Mouse (Mus musculus) midbrain, embryonic 14.5 days (tissue): ENCODE data around the gene Pcx. TPM values are rescaled to one million over a fixed set of nuclear protein-coding genes. Genes with fewer than 3 reads are reported as not detected.

Experiments
- ATAC-seq: fragments of 200-750 bp; cut with Nextera tagmentation; 2 replicates; pipeline ENCODE4 v1.8.0; 2017; ENCODE audit warnings: moderate number of reproducible peaks, moderate library complexity; ENCODE audit not compliant: low FRiP score, low TSS enrichment
- DNase-seq: peaks from one replicate; pipeline ENCODE4 v3.0.0-alpha.2; 2015
- H3K27ac ChIP-seq: fragments of 300-500 bp; sonication (generic); replicated peaks from 2 replicates; pipeline ENCODE4 v1.5.1; 2014; ENCODE audit warnings: mild to moderate bottlenecking, low read depth, low read length, moderate library complexity
- H3K27me3 ChIP-seq: fragments of 300-500 bp; sonication (generic); 2 replicates; pipeline ENCODE4 v1.6.1; 2014; ENCODE audit warnings: low read length, control low read depth, mixed read lengths; ENCODE audit not compliant: control insufficient read depth, insufficient read depth
- H3K36me3 ChIP-seq: fragments of 300-500 bp; sonication (generic); 2 replicates; pipeline ENCODE4 v1.6.1; 2014; ENCODE audit warnings: low read length, control low read depth; ENCODE audit not compliant: control insufficient read depth, insufficient read depth
- H3K4me1 ChIP-seq: fragments of 300-500 bp; sonication (generic); 2 replicates; pipeline ENCODE4 v1.6.1; 2014; ENCODE audit warnings: mild to moderate bottlenecking, antibody characterized with exemption, low read length, control low read depth; ENCODE audit not compliant: control insufficient read depth, insufficient read depth
- H3K4me2 ChIP-seq: fragments of 300-500 bp; sonication (generic); 2 replicates; pipeline ENCODE4 v1.6.1; 2014; ENCODE audit warnings: mild to moderate bottlenecking, low read length, moderate library complexity
- H3K4me3 ChIP-seq: fragments of 300-500 bp; sonication (generic); replicated peaks from 2 replicates; pipeline ENCODE4 v1.5.1; 2014; ENCODE audit warnings: low read depth, low read length
- H3K9ac ChIP-seq: fragments of 300-500 bp; sonication (generic); replicated peaks from 2 replicates; pipeline ENCODE4 v1.6.1; 2014; ENCODE audit warnings: mild to moderate bottlenecking, low read length, moderate library complexity
- H3K9me3 ChIP-seq: fragments of 300-500 bp; sonication (generic); 2 replicates; pipeline ENCODE4 v1.6.1; 2016; ENCODE audit warnings: low read length, control low read depth, mixed read lengths; ENCODE audit not compliant: control insufficient read depth
- WGBS: fragments of 180-500 bp; shearing (Covaris S2); extraction: QIAGEN DNeasy Blood & Tissue Kit; methylation state at CpG from one replicate; pipeline ENCODE4 v1.1.7; 2014; 5-methylcytosine and 5-hydroxymethylcytosine counted together
- polyA plus RNA-seq: library from polyadenylated mRNA; unstranded; fragments of >200 nt; fragmentation: Nextera tagmentation; extraction: Ambion mirVana; gene quantifications from 2 replicates; pipeline ENCODE4 v1.2.1, GENCODE M21; 2014

Pcx gene
- polyA plus RNA-seq, 1 experiment from 2014 or later: 20.5 TPM

GRCm38 (mm10) chr19:4492526-4493296 lies 17.6 kb upstream of the Pcx start:
- Histone ChIP-seq H3K4me1 (no peaks in the 10 kb centered on the region), H3K9ac (0 out of 2 replicates have a peak overlapping the region, but pooled peaks have one; percentile 6), H3K36me3 (no peaks in the 10 kb centered on the region), H3K27me3 (no peaks in the 10 kb centered on the region), H3K4me2 (no peak overlapping the region), H3K27ac (no peak overlapping the region), H3K9me3 (no peaks in the 10 kb centered on the region), H3K4me3 (no peak overlapping the region)
- DNase-seq: no peak
- 54% methylated on average over 9 of the region's 9 CpGs for WGBS
- no peak for ATAC-seq

- 72% methylated on average over 7 of the region's 7 CpGs for WGBS
- H3K9ac ChIP-seq: no peak overlapping the region
- no peak overlapping the region for H3K4me2 ChIP-seq
- no peaks in the 10 kb centered on the region for H3K36me3 ChIP-seq
- H3K4me1 ChIP-seq: no peaks in the 10 kb centered on the region
- H3K27ac ChIP-seq: no peak overlapping the region
- no peaks in the 10 kb centered on the region for H3K9me3 ChIP-seq
- no peak for ATAC-seq
- no peak for DNase-seq
- no peak overlapping the region for H3K4me3 ChIP-seq
- no peaks in the 10 kb centered on the region for H3K27me3 ChIP-seq
Measured at GRCm38 (mm10) chr19:4494707-4495106, 15.6 kb upstream of the Pcx start.

GRCm38 (mm10) chr19:4495814-4496213 lies 14.5 kb upstream of the Pcx start:
- DNase-seq (no peak), ATAC-seq (no peak)
- H3K4me2 ChIP-seq: no peak overlapping the region
- H3K27me3 ChIP-seq: no peaks in the 10 kb centered on the region
- H3K9me3 ChIP-seq: no peaks in the 10 kb centered on the region
- H3K4me3 ChIP-seq: no peak overlapping the region
- WGBS: 86% methylated on average over 5 of the region's 5 CpGs
- no peak overlapping the region for H3K9ac ChIP-seq
- no peak overlapping the region for H3K27ac ChIP-seq
- no peaks in the 10 kb centered on the region for H3K4me1 ChIP-seq
- H3K36me3 ChIP-seq: no peaks in the 10 kb centered on the region

- H3K4me2 ChIP-seq: no peak overlapping the region
- ATAC-seq: no peak
- H3K9ac ChIP-seq: no peak overlapping the region
- H3K4me3 ChIP-seq: no peak overlapping the region
- 88% methylated on average over 3 of the region's 3 CpGs for WGBS
- DNase-seq: no peak
- no peaks in the 10 kb centered on the region for H3K4me1 ChIP-seq
- no peaks in the 10 kb centered on the region for H3K27me3 ChIP-seq
- H3K36me3 ChIP-seq: no peaks in the 10 kb centered on the region
- H3K9me3 ChIP-seq: no peaks in the 10 kb centered on the region
- H3K27ac ChIP-seq: no peak overlapping the region
Measured at GRCm38 (mm10) chr19:4496535-4497262, 13.6 kb upstream of the Pcx start.

- Histone ChIP-seq H3K9ac (no peak overlapping the region), H3K27ac (no peak overlapping the region), H3K4me3 (no peak overlapping the region), H3K4me2 (no peak overlapping the region), H3K27me3 (no peaks in the 10 kb centered on the region), H3K36me3 (no peaks in the 10 kb centered on the region), H3K4me1 (no peaks in the 10 kb centered on the region), H3K9me3 (no peaks in the 10 kb centered on the region)
- DNase-seq (peak; percentile 91), ATAC-seq (peak; percentile 43; the same call in 1 of the 2 replicates)
- 4% methylated on average over 4 of the region's 4 CpGs for WGBS
Measured at GRCm38 (mm10) chr19:4497263-4497973, 12.9 kb upstream of the Pcx start.

GRCm38 (mm10) chr19:4498062-4498933 lies 12.0 kb upstream of the Pcx start, which contains the start of gene 2010003K11Rik:
TSS of gene 2010003K11Rik (minus strand) at chr19:4498583.
- Histone ChIP-seq H3K4me3 (no peak within 1 kb of the TSS), H3K4me1 (no peaks in the 10 kb centered on the region), H3K4me2 (no peak within 1 kb of the TSS), H3K27ac (no peak within 1 kb of the TSS), H3K9me3 (no peaks in the 10 kb centered on the region), H3K9ac (no peak within 1 kb of the TSS), H3K27me3 (no peaks in the 10 kb centered on the region), H3K36me3 (no peaks in the 10 kb centered on the region)
- DNase-seq: no peak
- ATAC-seq: no peak
- 47% methylated on average over 16 of the region's 16 CpGs for WGBS

GRCm38 (mm10) chr19:4502701-4503100 lies 7.6 kb upstream of the Pcx start:
- Histone ChIP-seq H3K4me2 (no peak overlapping the region), H3K9me3 (no peaks in the 10 kb centered on the region), H3K4me3 (no peak overlapping the region), H3K4me1 (no peaks in the 10 kb centered on the region), H3K27ac (no peak overlapping the region), H3K27me3 (no peaks in the 10 kb centered on the region), H3K9ac (no peak overlapping the region), H3K36me3 (no peaks in the 10 kb centered on the region)
- 72% methylated on average over 2 of the region's 2 CpGs for WGBS
- ATAC-seq: no peak
- DNase-seq: no peak

- WGBS: 97% methylated on average over 1 of the region's 1 CpGs
- no peak overlapping the region for H3K4me2 ChIP-seq
- DNase-seq: no peak
- H3K9ac ChIP-seq: no peak overlapping the region
- H3K27ac ChIP-seq: no peak overlapping the region
- H3K4me3 ChIP-seq: no peak overlapping the region
- no peak for ATAC-seq
- no peaks in the 10 kb centered on the region for H3K4me1 ChIP-seq
- H3K36me3 ChIP-seq: no peaks in the 10 kb centered on the region
- H3K9me3 ChIP-seq: no peaks in the 10 kb centered on the region
- no peaks in the 10 kb centered on the region for H3K27me3 ChIP-seq
Measured at GRCm38 (mm10) chr19:4504830-4505229, 5.4 kb upstream of the Pcx start.
